Mouse (Mus musculus) brain, embryonic 14.5 days (tissue): Measurements from ENCODE around the gene Eef1a1.

Experiments used
- CTCF ChIP-seq: fragments of 200-500 bp; IDR thresholded peaks from 2 replicates; pipeline ENCODE4 v1.5.1; 2012; ENCODE audit warnings: inconsistent platforms, mild to moderate bottlenecking, moderate library complexity, borderline replicate concordance; ENCODE audit not compliant: insufficient read depth, insufficient read length; ENCODE audit errors: extremely low read depth
- POLR2A ChIP-seq: fragments of 200-500 bp; IDR thresholded peaks from 2 replicates; pipeline ENCODE4 v1.6.1; 2012; ENCODE audit warnings: mild to moderate bottlenecking, inconsistent platforms, borderline replicate concordance; ENCODE audit not compliant: poor library complexity, insufficient read depth, insufficient read length, severe bottlenecking; ENCODE audit errors: extremely low read depth

DNA sequence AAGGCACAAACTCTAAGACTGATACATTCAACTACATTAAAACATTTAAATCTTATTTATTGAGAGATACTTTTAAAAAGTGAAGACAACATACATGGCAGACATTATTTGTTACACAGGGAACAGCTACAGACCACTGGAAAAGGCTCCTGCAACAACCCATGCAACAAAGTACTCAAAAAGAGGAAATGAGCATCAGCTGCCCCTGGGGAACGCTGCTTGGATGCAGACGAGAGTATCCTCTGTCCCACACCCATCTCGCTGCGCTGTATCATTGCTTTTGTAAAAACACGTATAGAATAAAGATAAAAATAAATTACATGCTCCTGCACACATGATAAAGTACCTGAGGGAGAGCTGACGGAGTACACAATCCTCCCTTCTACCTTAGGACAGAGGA is 58.5 kb downstream of the Eef1a1 start:
- TF ChIP-seq CTCF, result no peak
- TF ChIP-seq POLR2A, result no peak
